Mouse (Mus musculus) retina, embryonic 14.5 days (tissue): ENCODE measurements around the gene Trim14.
A peak's percentile ranks its signal among the peaks of the same experiment; 100 is the strongest.

ENCODE experiments used
- DNase-seq: peaks from one replicate; pipeline ENCODE4 v3.0.0-alpha.2; 2015; ENCODE audit warnings: low spot score

Gene Trim14

DNA sequence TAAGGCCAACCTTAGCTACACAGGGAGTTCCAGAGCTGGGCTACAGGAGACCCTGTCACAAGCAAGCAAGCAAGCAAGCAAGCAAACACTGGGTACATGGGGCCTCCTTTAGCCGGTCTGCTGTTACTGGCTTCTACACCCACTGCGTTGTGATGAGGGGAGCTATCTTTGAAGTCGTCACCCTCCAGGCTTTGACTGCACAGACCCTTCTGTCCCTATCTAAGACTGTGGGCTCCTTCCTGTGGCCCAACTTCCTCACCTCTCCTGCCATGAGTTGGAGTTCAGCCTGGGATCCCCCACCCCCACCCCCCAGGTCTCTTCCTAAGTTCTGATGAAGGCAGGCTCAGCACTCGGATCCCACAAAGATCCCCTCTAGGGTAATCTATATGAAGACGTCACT, 26.1 kb upstream of the Trim14 start:
- no peak for DNase-seq

- no peak for DNase-seq
These were observed 24.2 kb upstream of the Trim14 start for GRCm38 (mm10) chr4:46560069-46560705.

DNA sequence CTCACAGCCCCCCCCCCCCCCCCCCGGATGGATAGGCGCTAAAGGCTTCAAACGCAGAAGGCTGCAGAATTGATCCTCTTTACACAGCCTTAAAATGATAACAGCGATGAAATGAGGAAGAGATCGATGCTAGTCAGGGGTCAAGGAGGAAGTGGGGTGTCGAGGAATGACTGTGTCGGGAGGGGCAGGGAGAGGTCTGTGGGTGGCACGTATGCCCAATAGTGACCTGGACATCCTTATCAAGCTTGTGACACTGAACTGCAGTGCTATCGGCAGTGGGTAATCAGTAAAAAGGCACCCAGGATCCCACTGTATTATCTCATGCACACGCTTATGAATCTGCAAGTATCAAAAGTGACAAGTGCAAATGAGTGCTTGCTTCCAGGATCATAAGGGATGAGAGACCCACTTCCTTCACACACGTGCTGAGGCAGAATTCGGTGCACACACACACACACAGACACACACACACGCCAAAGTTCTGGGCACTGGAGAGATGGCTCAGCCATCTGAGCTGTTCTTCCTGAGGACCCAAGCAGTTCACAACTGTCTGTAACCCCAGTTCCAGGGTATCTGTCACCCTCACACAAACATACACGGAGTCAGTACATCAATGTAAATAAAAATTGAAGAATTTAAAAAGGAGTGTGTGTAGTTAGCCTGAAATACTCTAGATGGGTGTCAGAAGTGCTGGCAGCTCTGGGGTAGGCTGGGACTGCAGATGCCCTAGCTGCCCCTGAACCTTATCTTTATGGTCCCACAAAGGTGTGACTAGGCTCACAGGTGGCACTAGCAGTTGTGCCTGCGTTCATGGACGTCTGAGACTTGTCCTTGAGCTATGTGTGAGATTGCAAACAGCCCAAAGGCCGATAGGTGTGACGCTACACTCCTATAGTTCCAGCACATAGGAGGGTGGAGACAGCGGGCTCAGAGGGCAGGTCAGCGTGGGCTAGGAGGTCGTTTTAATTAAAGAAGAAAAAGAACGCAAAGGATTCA, 23.0 kb upstream of the Trim14 start:
- no peak for DNase-seq

DNA sequence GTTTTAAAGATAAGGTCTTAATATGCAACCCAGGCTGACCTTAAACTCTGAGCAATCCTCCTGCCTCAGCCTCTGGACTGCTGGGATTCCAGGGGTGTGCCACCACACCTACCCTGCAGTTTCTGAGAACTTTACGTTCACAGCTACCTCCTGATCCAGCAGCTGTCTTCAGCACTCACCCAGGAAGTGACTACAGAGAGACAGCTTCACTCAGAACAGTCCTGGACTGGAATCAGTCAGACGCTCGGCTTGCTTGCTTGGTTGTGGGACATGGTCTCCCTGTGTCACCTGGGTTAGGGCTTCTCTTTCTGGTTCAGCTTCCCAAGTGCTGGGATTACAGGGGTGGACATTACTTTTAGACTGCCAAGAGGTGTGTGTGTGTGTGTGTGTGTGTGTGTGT, 21.0 kb upstream of the Trim14 start:
- DNase-seq: no peak

DNA sequence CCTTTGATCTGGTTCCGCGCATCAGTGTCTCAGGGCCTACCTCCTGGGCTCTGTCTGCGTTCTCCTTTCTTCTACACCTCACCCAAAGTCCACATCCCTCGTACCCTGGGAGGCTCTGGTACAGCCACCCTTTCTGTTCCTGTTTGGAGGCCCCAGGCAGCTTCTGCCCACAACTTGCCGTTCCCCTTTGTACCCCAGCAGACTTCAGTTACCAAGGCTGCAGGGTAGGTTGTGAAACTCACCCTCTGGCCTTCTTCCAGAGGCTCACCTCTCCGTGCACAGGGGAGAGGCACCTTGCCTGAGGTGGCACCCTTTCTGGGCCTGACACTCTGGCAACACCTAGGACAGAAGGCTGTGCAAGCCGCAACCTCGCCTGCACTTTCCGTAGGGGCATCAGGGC, 19.8 kb upstream of the Trim14 start:
- no peak for DNase-seq

GRCm38 (mm10) chr4:46554295-46555069, 18.5 kb upstream of the Trim14 start:
- no peak for DNase-seq

GRCm38 (mm10) chr4:46553864-46554263, 17.9 kb upstream of the Trim14 start:
- DNase-seq: no peak

DNA sequence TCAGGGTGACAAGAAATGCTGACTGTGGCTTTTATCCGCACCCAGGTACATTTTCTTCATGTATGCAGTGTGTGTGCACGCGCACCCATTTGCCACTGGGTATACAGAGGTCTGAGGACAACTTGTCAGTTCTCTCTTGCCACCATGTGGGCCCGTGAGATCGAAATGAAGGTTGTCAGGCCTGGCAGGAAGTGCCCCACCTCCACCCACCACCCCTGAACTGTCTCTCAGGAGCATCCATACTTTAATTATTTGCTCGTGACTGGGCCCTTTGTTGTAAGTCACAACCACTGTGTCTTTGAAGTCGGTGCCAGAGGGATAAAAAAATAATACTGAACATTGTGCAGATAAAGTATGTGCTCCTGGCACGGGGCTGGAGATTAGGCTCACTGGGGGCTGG, 14.5 kb upstream of the Trim14 start:
- DNase-seq: no peak

- no peak for DNase-seq
These were observed 14.0 kb upstream of the Trim14 start for GRCm38 (mm10) chr4:46549979-46550378.

DNA sequence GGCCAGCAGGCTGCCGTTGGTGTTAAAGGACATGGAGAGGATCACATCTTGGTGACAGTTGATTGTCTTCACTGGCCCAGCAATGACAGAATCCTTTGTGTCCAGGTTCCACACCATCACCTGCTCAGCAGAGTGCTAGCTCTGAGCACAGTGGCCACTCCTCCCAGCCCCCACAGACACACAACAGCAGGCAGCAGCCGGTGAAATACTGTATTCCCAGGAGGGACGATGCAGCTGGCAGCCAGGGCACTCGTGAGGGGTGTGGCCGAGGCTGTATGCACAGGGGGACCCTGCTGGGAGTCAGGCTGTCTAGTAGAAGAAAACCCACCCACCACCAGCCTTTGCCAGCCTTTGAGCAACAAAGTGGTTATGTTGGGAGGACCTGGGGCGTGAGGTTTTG, 10.8 kb upstream of the Trim14 start:
- DNase-seq: peak; percentile 57

- no peak for DNase-seq
These were observed 9.6 kb upstream of the Trim14 start for GRCm38 (mm10) chr4:46545498-46545897.

DNA sequence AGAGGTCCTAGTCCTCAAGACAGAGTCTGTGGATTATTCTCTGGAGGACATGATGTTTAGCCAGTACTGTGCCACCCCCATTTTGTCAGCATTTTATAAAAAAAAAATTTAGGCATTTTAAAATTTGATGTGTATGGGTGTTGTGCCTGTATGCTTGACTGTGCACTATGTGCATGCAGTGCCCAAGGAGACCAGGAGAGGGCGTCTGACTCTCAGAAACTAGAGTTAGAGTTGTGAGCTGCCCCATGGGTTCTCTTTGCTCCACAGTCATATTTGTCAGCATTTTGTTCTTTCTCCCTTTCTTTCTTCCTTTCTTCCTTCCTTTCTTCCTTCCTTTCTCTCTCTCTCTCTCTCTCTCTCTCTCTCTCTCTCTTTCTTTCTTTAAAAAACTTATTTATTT, 8.4 kb upstream of the Trim14 start:
- peak; percentile 38 for DNase-seq

GRCm38 (mm10) chr4:46543366-46544050, 7.6 kb upstream of the Trim14 start:
- no peak for DNase-seq

DNA sequence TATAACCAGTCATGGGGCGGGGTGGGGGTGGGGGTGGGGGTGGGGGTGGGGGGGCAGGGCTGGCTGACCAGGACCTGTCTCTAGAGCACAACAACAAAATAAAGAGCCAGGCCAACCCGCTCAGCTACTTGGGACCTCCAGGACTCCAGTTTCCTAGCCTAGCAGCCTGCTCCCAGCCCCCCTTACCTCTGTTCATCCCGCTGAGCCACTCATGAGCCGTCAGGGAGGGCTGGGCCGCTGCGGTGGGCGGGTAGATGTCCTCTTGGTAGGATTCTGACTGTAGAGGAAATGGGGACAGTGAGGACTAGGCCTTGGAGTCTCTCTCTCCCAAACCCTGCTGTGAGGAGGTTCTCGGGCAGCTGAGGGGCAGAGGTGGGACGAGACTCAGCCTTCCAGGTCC, 5.8 kb upstream of the Trim14 start:
- no peak for DNase-seq

DNA sequence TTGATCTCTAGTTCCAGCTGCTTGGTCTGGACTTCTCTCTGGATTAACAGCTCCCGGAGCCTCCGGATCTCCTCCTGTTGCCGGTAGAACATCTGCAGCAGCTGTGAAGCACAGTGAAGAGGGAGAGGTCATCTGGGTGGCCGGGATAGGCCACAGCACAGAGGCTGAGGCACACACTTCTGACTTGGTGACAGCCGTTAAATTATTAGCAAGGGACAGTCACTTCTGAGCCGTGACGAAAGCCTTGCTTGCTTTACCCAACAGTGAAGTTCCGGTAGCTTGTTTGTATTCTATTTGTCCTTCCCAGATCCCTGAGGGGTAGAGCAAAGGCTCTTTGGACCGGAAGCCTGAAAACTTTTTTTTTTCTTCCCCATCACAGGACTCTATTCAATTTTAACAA, 3.2 kb upstream of the Trim14 start:
- no peak for DNase-seq

DNA sequence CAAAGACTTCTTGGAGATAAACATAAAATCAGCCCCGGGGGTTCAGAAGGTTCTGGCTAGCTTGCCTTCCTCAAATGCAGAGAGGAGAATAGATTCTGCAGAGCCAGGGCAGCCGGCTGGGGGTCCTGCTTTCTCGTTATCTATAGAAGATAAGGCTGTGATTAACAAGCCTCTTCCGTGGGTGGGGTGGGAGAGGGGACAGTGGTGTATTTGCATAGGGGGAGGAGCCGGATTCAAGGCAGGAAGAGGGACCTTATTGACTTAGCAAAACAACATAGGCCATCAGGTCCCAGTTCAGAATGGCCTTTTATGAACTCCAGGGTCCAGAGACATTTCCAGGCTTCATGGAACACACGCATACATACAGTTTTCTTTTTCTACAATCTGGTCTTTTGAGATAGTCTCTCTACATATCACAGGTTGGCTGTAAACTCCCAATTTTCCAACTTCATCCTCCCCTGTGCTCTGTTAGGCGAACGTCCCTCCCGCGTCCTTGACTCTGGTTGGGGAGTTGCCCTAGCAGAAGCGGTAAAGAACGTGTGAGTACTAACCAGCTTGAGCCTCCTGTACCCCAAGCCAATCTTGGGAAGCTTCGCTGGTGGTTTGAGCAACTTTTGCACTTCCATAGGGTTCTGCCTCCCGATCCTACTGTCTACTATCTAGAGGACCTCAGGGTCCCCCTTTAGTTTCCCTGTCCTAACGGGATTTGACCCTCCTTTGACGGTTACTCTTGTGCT, 679 bp downstream of the Trim14 start:
- DNase-seq: no peak

DNA sequence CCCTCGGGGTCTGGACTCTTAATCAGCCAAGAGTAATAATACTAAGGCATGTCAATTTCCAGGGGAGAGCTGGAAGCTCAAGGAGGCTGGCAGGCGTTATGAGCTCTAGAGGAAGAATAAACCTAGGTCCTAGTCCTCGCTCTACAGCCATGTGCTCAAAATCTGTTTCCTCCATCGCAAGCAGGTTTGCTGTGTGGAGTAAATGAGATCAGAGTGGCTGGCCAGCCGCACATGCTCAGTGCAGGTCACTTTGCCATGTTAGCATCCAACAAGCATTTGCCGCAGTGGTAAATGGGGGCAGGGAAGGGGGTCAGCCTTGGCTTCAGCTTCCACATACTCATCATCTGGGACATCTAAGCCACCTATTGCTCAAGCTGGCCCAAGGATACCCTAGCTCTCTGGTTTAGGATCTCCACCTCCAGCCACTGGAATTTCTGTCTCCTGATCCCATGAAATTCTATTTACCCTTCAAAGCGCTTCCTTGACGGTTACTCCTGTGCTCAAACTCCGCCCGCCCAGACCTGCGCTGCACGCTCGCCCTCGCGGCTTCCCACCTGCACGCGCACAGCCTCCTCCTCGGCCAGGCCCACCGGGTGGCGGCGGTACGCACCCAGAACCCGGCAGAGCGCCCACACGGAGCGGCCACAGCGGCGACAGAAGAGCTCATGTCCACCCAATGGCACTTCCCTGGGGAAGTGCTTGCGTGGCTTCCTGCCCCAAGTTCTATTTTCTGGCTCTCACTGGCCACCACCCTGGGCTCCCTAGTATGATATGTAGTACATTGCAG, 1.8 kb downstream of the Trim14 start:
- DNase-seq: peak; percentile 13

DNA sequence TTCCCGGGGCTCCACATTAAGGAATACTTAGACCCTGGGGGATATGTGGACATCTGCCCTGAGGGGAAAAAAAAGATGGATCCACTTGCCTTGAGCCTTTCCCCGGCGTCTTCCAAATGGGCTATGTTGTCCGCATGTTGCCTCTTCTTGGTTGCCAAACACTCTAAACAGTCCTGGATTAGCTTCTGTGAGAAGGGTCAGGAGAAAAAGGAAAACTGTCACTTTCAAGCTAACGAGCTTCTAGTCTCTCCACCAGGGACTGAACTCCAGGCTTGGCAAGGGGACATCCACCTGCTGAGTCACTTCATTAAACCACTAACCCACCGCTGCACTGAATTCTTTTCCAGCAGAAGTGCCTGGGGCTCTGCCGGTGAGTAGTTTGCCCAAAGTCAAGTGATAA, 3.0 kb downstream of the Trim14 start:
- DNase-seq: no peak

GRCm38 (mm10) chr4:46532511-46532910, 3.4 kb downstream of the Trim14 start:
- no peak for DNase-seq

DNA sequence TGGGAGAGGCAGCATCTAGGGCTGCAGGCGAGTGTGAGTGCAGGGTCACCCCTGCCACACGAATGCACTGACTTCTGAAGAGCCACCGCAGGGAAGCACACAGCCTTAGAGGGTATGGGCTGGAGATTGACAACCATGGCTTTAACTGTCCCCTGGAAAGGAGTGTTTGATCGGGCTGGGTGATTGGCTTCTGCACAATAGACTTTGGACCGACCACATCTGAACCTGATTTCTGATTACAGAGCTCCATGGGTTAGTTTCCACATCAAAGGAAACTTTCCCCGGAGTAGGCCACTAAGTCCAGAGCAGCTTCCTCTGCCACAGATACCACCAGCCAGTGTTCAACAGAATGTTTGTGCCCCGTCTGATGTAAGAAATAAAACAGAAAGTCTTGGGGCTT, 6.2 kb downstream of the Trim14 start:
- no peak for DNase-seq

DNA sequence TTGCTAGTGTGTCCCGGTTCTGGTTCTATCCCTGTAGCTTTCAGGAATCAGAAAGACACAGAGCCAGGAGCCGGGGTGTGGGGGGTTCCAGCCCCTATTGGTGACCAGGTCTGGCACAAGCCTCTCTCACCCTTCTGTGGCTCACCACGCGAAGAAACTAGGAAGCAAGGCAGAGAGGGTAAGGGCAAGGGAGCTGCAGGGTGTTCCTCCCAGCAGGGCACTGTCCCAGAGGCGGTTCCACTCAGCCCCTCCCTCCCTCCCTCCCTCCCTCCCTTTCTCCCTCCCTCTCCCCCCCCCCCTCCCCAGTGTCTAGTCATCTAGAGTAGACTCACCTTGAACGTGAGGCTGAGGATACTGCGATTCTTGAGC, 8.4 kb downstream of the Trim14 start:
- peak; percentile 14 for DNase-seq
